In genomic region chr10:60304854-60305628, GRCm38 (mm10) we compare ENCODE assay signal across 7 mouse cellular contexts. TPM values are rescaled to one million over a fixed set of nuclear protein-coding genes. Genes with fewer than 3 reads are reported as not detected.
DNase-seq lines count a peak whose midpoint lies in the region; ATAC-seq lines count a peak whose summit lies in the region.

No protein-coding gene starts in this region.

- H3K4me2 ChIP-seq in hindbrain, embryonic 13.5 days, result no peak overlapping the region

- H3K4me1 ChIP-seq in hindbrain, embryonic 13.5 days (replicated peaks), result peaks cover 13% of the 10 kb centered on the region

- H3K4me3 ChIP-seq in hindbrain, embryonic 13.5 days, result no peak overlapping the region

- intact Hi-C loops in left cerebral cortex, postnatal 14 days (cut with DNase I), result loop anchor here (2.0 to 5.0 kb wide), 2 partner anchors 392 to 456 kb away; partner anchors contain the start of gene Cdh23

- H3K9ac ChIP-seq in hindbrain, embryonic 13.5 days, result no peak overlapping the region

- ATAC-seq in hindbrain, embryonic 13.5 days (ENCODE audit: low FRiP score), result peak; percentile 68

- peaks cover 36% of the 10 kb centered on the region for H3K36me3 ChIP-seq in hindbrain, embryonic 13.5 days

- no peak overlapping the region for H3K27ac ChIP-seq in hindbrain, embryonic 13.5 days

- DNase-seq in ZHBTc4 (ENCODE audit: low read depth, low spot score), result peak; percentile 89
- peak; percentile 67 for DNase-seq in cerebellum, adult 9-11 months
- peak; percentile 66 to 69 for DNase-seq in frontal cortex, postnatal 14 days (ENCODE audit: low spot score in 2 of 2)
- DNase-seq in left cerebral cortex, postnatal 14 days (ENCODE audit: low spot score in 2 of 2), result peak; percentile 85 to 87
- DNase-seq in mesoderm, embryonic 11.5 days (ENCODE audit: low read depth, low spot score), result peak; percentile 87
- DNase-seq in right cerebral cortex, postnatal 14 days, result peak; percentile 60

- 71% methylated on average over 15 of the region's 15 CpGs for WGBS in hindbrain, embryonic 13.5 days

- no peaks in the 10 kb centered on the region for H3K9me3 ChIP-seq in hindbrain, embryonic 13.5 days

- H3K27me3 ChIP-seq in hindbrain, embryonic 13.5 days, result no peaks in the 10 kb centered on the region

RNA-seq across cellular contexts. Expression of gene Psap, which starts 27.6 kb away (rescaled TPM):
- polyA plus RNA-seq in hindbrain, embryonic 13.5 days (2015; fragmentation: Nextera tagmentation; extraction: Ambion mirVana), result 152 and 153 TPM in 2 replicates
- total RNA-seq in left cerebral cortex, postnatal 14 days (2021), result 1,000 to 10,000 TPM; 1,462 to 1,465 TPM

RNA-seq across cellular contexts. Expression of gene Vsir, which starts 41.6 kb away (rescaled TPM):
- polyA plus RNA-seq in hindbrain, embryonic 13.5 days (2015; fragmentation: Nextera tagmentation; extraction: Ambion mirVana), result 2.2 and 2.3 TPM in 2 replicates
- 10 to 100 TPM; 24.9 to 25.8 TPM for total RNA-seq in left cerebral cortex, postnatal 14 days (2021)
